Mouse (Mus musculus): ENCODE data around the gene Abhd8.

The Abhd8 gene

GRCm38 (mm10) chr8:71454668-71455067, 8.8 kb downstream of the Abhd8 start:
- TF ChIP-seq GATA4 (IDR thresholded peaks at IDR 0.05; ENCODE audit: insufficient replicate concordance, low read length), result no peak

- TF ChIP-seq GATA4 (IDR thresholded peaks at IDR 0.05; ENCODE audit: insufficient replicate concordance, low read length), result no peak
These were observed 10.8 kb downstream of the Abhd8 start for GRCm38 (mm10) chr8:71452669-71453068.

- no peak for TF ChIP-seq GATA4 (IDR thresholded peaks at IDR 0.05; ENCODE audit: insufficient replicate concordance, low read length)
These were observed 11.7 kb downstream of the Abhd8 start for GRCm38 (mm10) chr8:71451777-71452176.

GRCm38 (mm10) chr8:71451337-71451736, 12.1 kb downstream of the Abhd8 start:
- TF ChIP-seq GATA4 (IDR thresholded peaks at IDR 0.05; ENCODE audit: insufficient replicate concordance, low read length), result no peak

- no peak for TF ChIP-seq GATA4 (IDR thresholded peaks at IDR 0.05; ENCODE audit: insufficient replicate concordance, low read length)
These were observed 18.4 kb downstream of the Abhd8 start for GRCm38 (mm10) chr8:71445096-71445495.

- TF ChIP-seq GATA4 (IDR thresholded peaks at IDR 0.05; ENCODE audit: insufficient replicate concordance, low read length), result no peak
These were observed 22.1 kb downstream of the Abhd8 start for GRCm38 (mm10) chr8:71441404-71441803.

GRCm38 (mm10) chr8:71437041-71437440, 26.4 kb downstream of the Abhd8 start:
- no peak for TF ChIP-seq GATA4 (IDR thresholded peaks at IDR 0.05; ENCODE audit: insufficient replicate concordance, low read length)

- TF ChIP-seq GATA4 (IDR thresholded peaks at IDR 0.05; ENCODE audit: insufficient replicate concordance, low read length), result no peak
These were observed 41.3 kb downstream of the Abhd8 start for GRCm38 (mm10) chr8:71422121-71422520.

- TF ChIP-seq GATA4 (IDR thresholded peaks at IDR 0.05; ENCODE audit: insufficient replicate concordance, low read length), result no peak
These were observed 51.8 kb downstream of the Abhd8 start for GRCm38 (mm10) chr8:71411535-71412273.

GRCm38 (mm10) chr8:71408231-71408630, 55.2 kb downstream of the Abhd8 start:
- TF ChIP-seq GATA4 (IDR thresholded peaks at IDR 0.05; ENCODE audit: insufficient replicate concordance, low read length), result no peak

- TF ChIP-seq GATA4 (IDR thresholded peaks at IDR 0.05; ENCODE audit: insufficient replicate concordance, low read length), result no peak
These were observed 56.0 kb downstream of the Abhd8 start for GRCm38 (mm10) chr8:71407441-71407840.
